Mouse (Mus musculus): ENCODE results near the gene Celf5. TPM values are rescaled to one million over a fixed set of nuclear protein-coding genes. Genes with fewer than 3 reads are reported as not detected.
"Not testable (repeated sequence)": the region's sequence is repeated elsewhere in the genome, so short reads cannot be mapped to it uniquely, and the experiment has no call there.

Gene Celf5
- polyA plus RNA-seq, 1 experiment from 2014 or later = 77.6 TPM

DNA sequence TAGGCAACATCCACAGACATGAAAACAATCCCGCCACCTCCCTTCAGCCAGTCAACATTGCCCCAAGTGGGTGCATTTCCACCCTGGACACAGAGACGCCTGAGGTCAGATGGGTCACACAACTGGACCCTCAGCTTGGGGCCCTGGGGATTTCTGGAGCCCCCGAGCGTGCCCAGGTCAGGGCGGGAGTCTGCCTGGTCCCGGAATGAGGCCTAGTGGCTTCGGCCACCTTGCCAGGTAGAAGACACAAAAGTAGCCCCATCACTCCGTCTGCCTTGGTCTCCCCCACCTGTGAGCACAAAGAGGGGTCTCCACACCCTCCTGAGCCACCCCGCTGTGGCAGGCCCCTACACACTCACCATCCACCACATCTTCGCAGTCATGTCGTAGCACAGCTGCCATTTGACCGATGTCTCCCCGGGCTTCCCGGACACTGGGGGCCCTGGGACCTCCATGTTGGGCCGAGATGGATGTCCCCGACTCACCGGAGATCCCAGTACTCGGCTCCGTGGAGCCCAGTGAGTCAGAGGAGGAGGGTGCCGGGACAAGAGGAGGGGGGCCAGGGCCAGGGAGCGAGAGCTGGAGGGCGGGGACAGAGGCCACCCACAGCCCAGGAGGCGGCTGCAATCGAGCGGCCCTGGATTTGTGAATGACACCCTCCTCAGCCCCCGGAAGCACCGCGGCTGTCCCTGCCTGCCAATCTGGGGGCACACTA, 27.2 kb downstream of the Celf5 start, which contains the start of gene Nfic:
Nfic (minus strand) TSS at position 455 of the 715 bp plus-strand sequence.
- no peak for ATAC-seq (ENCODE audit: low FRiP score, low read depth)
- peaks cover 51% of the 10 kb centered on the region for H3K27me3 ChIP-seq
- H3K4me2 ChIP-seq = no peak within 1 kb of the TSS
- H3K9me3 ChIP-seq = no peaks in the 10 kb centered on the region
- H3K36me3 ChIP-seq = no peaks in the 10 kb centered on the region
- 68% methylated on average over 28 of the region's 28 CpGs for WGBS
- no peak within 1 kb of the TSS for H3K4me3 ChIP-seq
- H3K27ac ChIP-seq (replicated peaks) = no peak within 1 kb of the TSS
- no peak within 1 kb of the TSS for H3K9ac ChIP-seq
- H3K4me1 ChIP-seq (replicated peaks) = no peaks in the 10 kb centered on the region

DNA sequence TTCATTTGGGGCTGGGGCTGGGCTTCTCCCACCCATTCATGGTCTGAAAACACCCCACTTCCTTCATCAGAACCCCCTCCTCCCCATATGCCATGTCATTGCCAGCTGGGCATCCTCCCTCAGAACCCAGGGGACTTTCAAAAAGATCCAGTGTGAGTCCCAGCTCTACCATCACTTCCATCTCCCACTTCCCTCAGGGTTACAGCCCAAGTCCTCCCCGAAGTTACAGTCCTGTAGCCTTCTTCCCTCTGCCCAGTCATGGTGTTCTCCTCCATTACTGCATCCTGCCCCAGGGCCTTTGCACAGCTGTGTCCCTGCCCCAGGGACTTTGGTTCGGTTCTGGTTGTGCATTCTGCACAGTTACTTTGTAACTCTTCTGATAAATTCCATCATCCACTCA, 28.4 kb downstream of the Celf5 start:
- Histone ChIP-seq H3K4me2 (no peak overlapping the region), H3K4me1 (replicated peaks) (no peaks in the 10 kb centered on the region), H3K4me3 (no peak overlapping the region), H3K9ac (no peak overlapping the region), H3K9me3 (no peaks in the 10 kb centered on the region), H3K27ac (replicated peaks) (no peak overlapping the region), H3K27me3 (peaks cover 54% of the 10 kb centered on the region), H3K36me3 (no peaks in the 10 kb centered on the region)
- ATAC-seq (ENCODE audit: low FRiP score, low read depth) = no peak
- 76% methylated on average over 2 of the region's 2 CpGs for WGBS

DNA sequence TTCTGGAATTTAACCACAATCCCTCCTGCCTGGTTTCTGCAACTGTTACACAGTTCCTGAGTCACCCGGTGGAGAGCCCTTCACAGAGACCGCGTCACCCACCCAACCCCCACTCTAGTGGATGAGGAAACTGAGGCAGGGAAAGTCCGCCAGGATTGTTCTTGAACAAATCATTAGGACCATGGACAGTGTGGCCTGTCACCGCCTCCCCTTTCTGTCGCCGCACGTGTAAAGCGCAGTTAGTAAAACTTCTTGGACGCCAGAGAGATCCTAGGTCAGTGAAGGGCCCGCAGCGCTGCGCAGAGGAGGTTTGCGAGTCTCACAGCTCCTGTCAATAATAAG, 29.6 kb downstream of the Celf5 start:
- no peaks in the 10 kb centered on the region for H3K36me3 ChIP-seq
- no peak for ATAC-seq (ENCODE audit: low FRiP score, low read depth)
- no peak overlapping the region for H3K27ac ChIP-seq (replicated peaks)
- H3K9me3 ChIP-seq = no peaks in the 10 kb centered on the region
- no peaks in the 10 kb centered on the region for H3K4me1 ChIP-seq (replicated peaks)
- WGBS = 1% methylated on average over 14 of the region's 14 CpGs
- no peak overlapping the region for H3K4me3 ChIP-seq
- no peak overlapping the region for H3K9ac ChIP-seq
- peaks cover 54% of the 10 kb centered on the region for H3K27me3 ChIP-seq
- H3K4me2 ChIP-seq = no peak overlapping the region

GRCm38 (mm10) chr10:81452237-81452946, 30.1 kb downstream of the Celf5 start:
- WGBS = 10% methylated on average over 36 of the region's 36 CpGs
- Histone ChIP-seq H3K9ac (no peak overlapping the region), H3K27me3 (peaks cover 54% of the 10 kb centered on the region), H3K36me3 (no peaks in the 10 kb centered on the region), H3K4me1 (replicated peaks) (no peaks in the 10 kb centered on the region), H3K9me3 (no peaks in the 10 kb centered on the region), H3K27ac (replicated peaks) (no peak overlapping the region), H3K4me3 (no peak overlapping the region), H3K4me2 (no peak overlapping the region)
- no peak for ATAC-seq (ENCODE audit: low FRiP score, low read depth)

DNA sequence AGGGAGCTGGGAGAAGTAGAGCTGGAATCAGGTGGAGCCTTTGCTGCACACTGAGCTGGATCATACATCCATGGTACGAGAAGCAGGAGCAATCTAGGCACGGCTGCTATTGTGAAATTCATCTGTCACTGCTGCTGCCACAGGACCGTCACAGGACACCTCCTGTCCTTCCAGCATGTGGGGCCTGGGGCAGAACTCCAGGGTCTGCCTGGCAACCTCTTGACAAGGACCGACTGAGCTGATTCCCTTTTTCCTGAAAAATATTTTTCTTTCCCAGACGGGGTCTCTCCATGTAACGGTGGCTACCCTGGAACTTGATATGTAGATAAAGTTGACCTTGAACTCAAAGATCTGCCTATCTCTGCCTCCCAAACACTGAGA, 31.2 kb downstream of the Celf5 start:
- ATAC-seq (ENCODE audit: low FRiP score, low read depth) = no peak

DNA sequence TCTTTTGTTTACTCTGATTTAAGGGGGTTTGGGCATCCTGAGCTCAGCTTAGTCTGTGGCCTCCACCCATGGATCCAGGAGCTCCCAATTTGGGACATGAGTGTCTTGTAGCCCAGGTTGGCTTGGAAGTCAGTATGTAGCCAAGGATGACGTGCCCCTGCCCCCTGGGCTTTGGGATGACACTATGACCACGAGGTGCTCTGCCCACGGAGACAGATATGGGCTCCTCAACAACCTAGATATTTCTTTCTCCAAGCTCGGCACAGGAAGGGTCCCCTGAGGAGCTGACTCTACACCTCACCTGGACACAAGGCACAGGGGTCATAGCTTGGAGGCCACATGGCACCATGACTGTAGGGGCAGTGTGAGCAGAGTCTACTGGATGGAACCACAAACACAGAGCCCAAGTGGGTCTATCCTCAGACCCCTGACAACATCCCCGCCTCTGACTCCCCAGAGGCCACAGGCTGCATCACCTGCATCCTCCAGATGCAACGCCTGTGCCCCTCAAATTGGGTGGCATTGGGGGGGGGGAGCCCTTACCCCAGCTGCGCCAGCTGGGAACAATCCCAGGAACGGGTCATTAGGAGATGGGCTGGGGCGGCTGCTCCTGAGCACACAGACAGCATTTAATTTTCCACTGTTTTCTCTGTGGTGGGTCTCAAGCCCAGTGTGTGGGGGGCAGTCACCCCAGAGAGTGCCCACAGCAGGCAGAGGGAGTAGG, 31.7 kb downstream of the Celf5 start:
- 64% methylated on average over 9 of the region's 9 CpGs for WGBS
- no peaks in the 10 kb centered on the region for H3K36me3 ChIP-seq
- peaks cover 52% of the 10 kb centered on the region for H3K27me3 ChIP-seq
- ATAC-seq (ENCODE audit: low FRiP score, low read depth) = no peak
- H3K27ac ChIP-seq (replicated peaks) = no peak overlapping the region
- H3K4me2 ChIP-seq = no peak overlapping the region
- no peaks in the 10 kb centered on the region for H3K9me3 ChIP-seq
- no peaks in the 10 kb centered on the region for H3K4me1 ChIP-seq (replicated peaks)
- no peak overlapping the region for H3K4me3 ChIP-seq
- no peak overlapping the region for H3K9ac ChIP-seq

More for the DNA sequence above, 31.2 kb downstream of the Celf5 start:
- Histone ChIP-seq H3K27ac (replicated peaks) (no peak overlapping the region), H3K9ac (no peak overlapping the region), H3K4me1 (replicated peaks) (no peaks in the 10 kb centered on the region), H3K27me3 (peaks cover 54% of the 10 kb centered on the region), H3K9me3 (no peaks in the 10 kb centered on the region), H3K4me2 (no peak overlapping the region), H3K4me3 (no peak overlapping the region), H3K36me3 (no peaks in the 10 kb centered on the region)
- 60% methylated on average over 6 of the region's 6 CpGs for WGBS

- ATAC-seq (ENCODE audit: low FRiP score, low read depth) = peak; percentile 85
- Histone ChIP-seq H3K27ac (replicated peaks) (no peak overlapping the region), H3K9me3 (no peaks in the 10 kb centered on the region), H3K4me1 (replicated peaks) (no peaks in the 10 kb centered on the region), H3K4me3 (no peak overlapping the region), H3K4me2 (no peak overlapping the region), H3K9ac (no peak overlapping the region), H3K36me3 (no peaks in the 10 kb centered on the region), H3K27me3 (peaks cover 46% of the 10 kb centered on the region)
- 3% methylated on average over 7 of the region's 7 CpGs for WGBS
These were observed 32.4 kb downstream of the Celf5 start for GRCm38 (mm10) chr10:81450140-81450539.

GRCm38 (mm10) chr10:81445516-81445915, 37.0 kb downstream of the Celf5 start:
- not testable (repeated sequence) for H3K36me3 ChIP-seq; H3K27me3 ChIP-seq; H3K27ac ChIP-seq (replicated peaks); ATAC-seq (ENCODE audit: low FRiP score, low read depth); H3K4me3 ChIP-seq; H3K9me3 ChIP-seq; H3K4me2 ChIP-seq; H3K9ac ChIP-seq; H3K4me1 ChIP-seq (replicated peaks)
- WGBS = 33% methylated on average over 2 of the region's 2 CpGs

DNA sequence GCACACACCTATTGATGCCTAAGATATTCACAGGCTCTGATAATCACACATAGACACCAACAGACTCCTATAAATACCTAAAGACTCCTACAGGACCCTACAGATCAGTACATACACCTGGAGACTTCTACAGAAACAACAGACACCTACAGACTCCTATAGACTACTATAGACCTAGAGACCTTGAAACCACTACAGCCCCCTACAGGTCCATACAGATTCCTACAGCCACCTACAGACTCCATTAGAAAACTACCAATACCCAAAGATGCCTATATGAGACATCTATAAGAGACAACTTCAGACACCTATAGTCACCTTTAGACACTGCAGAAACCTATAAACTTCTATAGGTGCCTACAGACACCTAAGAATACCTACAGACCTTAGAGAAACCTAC, 41.5 kb downstream of the Celf5 start:
- peaks cover 2% of the 10 kb centered on the region for H3K27me3 ChIP-seq
- no peak overlapping the region for H3K4me3 ChIP-seq
- H3K9me3 ChIP-seq = no peaks in the 10 kb centered on the region
- no peak overlapping the region for H3K27ac ChIP-seq (replicated peaks)
- H3K4me2 ChIP-seq = no peak overlapping the region
- no peaks in the 10 kb centered on the region for H3K4me1 ChIP-seq (replicated peaks)
- no peak overlapping the region for H3K9ac ChIP-seq
- H3K36me3 ChIP-seq = no peaks in the 10 kb centered on the region
- ATAC-seq (ENCODE audit: low FRiP score, low read depth) = no peak

GRCm38 (mm10) chr10:81435436-81435835, 47.1 kb downstream of the Celf5 start:
- WGBS = 59% methylated on average over 3 of the region's 3 CpGs

DNA sequence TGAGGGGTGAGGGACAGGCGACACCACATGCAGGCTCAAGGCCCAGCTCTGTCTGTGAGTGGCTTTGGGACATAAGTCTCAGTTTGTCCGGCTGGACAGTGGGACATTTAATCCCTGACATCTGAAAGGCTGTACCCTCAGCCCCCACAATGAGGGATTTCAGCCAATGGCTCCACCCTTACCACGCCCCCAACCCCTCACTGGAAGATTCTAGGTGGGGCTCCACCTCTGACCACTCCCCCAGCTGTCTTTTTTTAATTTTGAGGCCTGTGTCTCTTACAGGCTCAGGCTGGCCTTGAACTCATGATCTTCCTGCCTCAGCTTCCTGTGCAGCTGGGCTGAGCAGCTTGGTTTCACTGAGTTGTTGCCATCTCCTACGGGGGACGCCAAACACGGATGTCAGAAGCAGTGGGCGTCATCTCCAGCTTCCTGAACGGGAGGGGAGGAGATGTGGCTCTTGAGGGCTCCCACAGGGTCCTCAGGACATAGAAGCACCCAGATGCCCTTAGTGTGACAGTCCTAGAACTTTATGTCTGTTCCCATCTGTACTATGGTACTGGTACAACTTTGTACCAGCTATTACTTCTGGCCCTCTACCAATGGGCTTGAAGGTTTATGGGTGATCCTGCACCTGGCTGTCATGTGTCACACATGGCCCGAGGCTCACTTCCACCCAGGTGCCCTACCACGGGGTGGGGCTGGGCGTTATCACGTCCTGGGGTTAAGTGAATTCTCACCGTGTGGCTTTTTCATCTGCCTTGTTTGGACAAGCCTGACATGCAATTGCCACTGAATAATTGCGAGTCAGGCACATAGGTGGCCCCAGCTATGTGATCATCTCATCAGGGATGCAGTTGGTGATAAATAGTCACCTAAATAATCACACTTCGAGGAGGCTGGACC, 47.9 kb downstream of the Celf5 start:
- no peak for ATAC-seq (ENCODE audit: low FRiP score, low read depth)
- Histone ChIP-seq H3K9ac (no peak overlapping the region), H3K36me3 (no peaks in the 10 kb centered on the region)

More at GRCm38 (mm10) chr10:81435436-81435835, 47.1 kb downstream of the Celf5 start:
- no peak overlapping the region for H3K4me3 ChIP-seq
- no peaks in the 10 kb centered on the region for H3K36me3 ChIP-seq
- peaks cover 33% of the 10 kb centered on the region for H3K4me1 ChIP-seq (replicated peaks)
- no peaks in the 10 kb centered on the region for H3K9me3 ChIP-seq
- H3K27ac ChIP-seq (replicated peaks) = peak overlapping the region; percentile 66; the same call in 1 of the 2 replicates
- no peak overlapping the region for H3K9ac ChIP-seq
- no peak overlapping the region for H3K4me2 ChIP-seq
- ATAC-seq (ENCODE audit: low FRiP score, low read depth) = no peak
- H3K27me3 ChIP-seq = no peaks in the 10 kb centered on the region

More for the DNA sequence above, 47.9 kb downstream of the Celf5 start:
- Histone ChIP-seq H3K4me1 (replicated peaks) (peaks cover 36% of the 10 kb centered on the region), H3K9me3 (no peaks in the 10 kb centered on the region), H3K27ac (replicated peaks) (peak overlapping the region; percentile 66; the same call in 1 of the 2 replicates), H3K4me2 (no peak overlapping the region), H3K27me3 (no peaks in the 10 kb centered on the region), H3K4me3 (no peak overlapping the region)
- WGBS = 71% methylated on average over 15 of the region's 15 CpGs
